Mouse (Mus musculus) natural killer cell, adult 2 months (primary cell): ENCODE data around the gene Pla2g5.

Experiments
- DNase-seq, 2 experiments: peaks; one replicate each; pipeline ENCODE4 v3.0.0; 2022; ENCODE audit warnings: low spot score in 2 of 2

Pla2g5 gene

GRCm38 (mm10) chr4:138796513-138797216 lies 66.6 kb downstream of the Pla2g5 start:
- DNase-seq: no peak

GRCm38 (mm10) chr4:138794344-138794743 lies 68.9 kb downstream of the Pla2g5 start:
- no peak for DNase-seq

- DNase-seq: no peak
Observed at GRCm38 (mm10) chr4:138793276-138793675, 70.0 kb downstream of the Pla2g5 start.

GRCm38 (mm10) chr4:138792599-138792998 lies 70.7 kb downstream of the Pla2g5 start:
- DNase-seq: no peak

- no peak for DNase-seq
Observed at GRCm38 (mm10) chr4:138791452-138791851, 71.8 kb downstream of the Pla2g5 start.

- no peak for DNase-seq
Observed at GRCm38 (mm10) chr4:138788381-138788780, 74.9 kb downstream of the Pla2g5 start.

- DNase-seq: no peak
Observed at GRCm38 (mm10) chr4:138786141-138786540, 77.1 kb downstream of the Pla2g5 start.

- DNase-seq: no peak
Observed at GRCm38 (mm10) chr4:138785721-138786120, 77.6 kb downstream of the Pla2g5 start.

GRCm38 (mm10) chr4:138782098-138782497 lies 81.2 kb downstream of the Pla2g5 start:
- DNase-seq: no peak

- DNase-seq: no peak
Observed at GRCm38 (mm10) chr4:138780300-138780699, 83.0 kb downstream of the Pla2g5 start.

GRCm38 (mm10) chr4:138777417-138778407 lies 85.6 kb downstream of the Pla2g5 start:
- DNase-seq: no peak

GRCm38 (mm10) chr4:138775435-138775834 lies 87.8 kb downstream of the Pla2g5 start, which contains the start of gene Pla2g2d:
Gene Pla2g2d (plus strand): TSS chr4:138775735.
- DNase-seq: no peak

- no peak for DNase-seq
Observed at GRCm38 (mm10) chr4:138772386-138772785, 90.9 kb downstream of the Pla2g5 start.

- no peak for DNase-seq
Observed at GRCm38 (mm10) chr4:138771970-138772369, 91.3 kb downstream of the Pla2g5 start.

- no peak for DNase-seq
Observed at GRCm38 (mm10) chr4:138762266-138762665, 101.0 kb downstream of the Pla2g5 start.

GRCm38 (mm10) chr4:138757416-138757815 lies 105.9 kb downstream of the Pla2g5 start, which contains the start of gene Pla2g2f:
Gene Pla2g2f (minus strand): TSS chr4:138757626.
- DNase-seq: no peak

- no peak for DNase-seq
Observed at GRCm38 (mm10) chr4:138755983-138756382, 107.3 kb downstream of the Pla2g5 start.

- no peak for DNase-seq
Observed at GRCm38 (mm10) chr4:138755439-138755838, 107.8 kb downstream of the Pla2g5 start.

GRCm38 (mm10) chr4:138754432-138754831 lies 108.8 kb downstream of the Pla2g5 start:
- DNase-seq: no peak

GRCm38 (mm10) chr4:138753608-138754007 lies 109.7 kb downstream of the Pla2g5 start:
- no peak for DNase-seq

GRCm38 (mm10) chr4:138752603-138753002 lies 110.7 kb downstream of the Pla2g5 start:
- no peak for DNase-seq
